Mouse (Mus musculus): ENCODE measurements around the gene Edem2. TPM values are rescaled to one million over a fixed set of nuclear protein-coding genes. Genes with fewer than 3 reads are reported as not detected.

Gene Edem2
- polyA plus RNA-seq, 1 experiment from 2014 or later = 52.3 TPM

GRCm38 (mm10) chr2:155683821-155684220, 45.5 kb downstream of the Edem2 start:
- H3K27ac ChIP-seq (ENCODE audit: low read length) = no peak overlapping the region
- no peak for ATAC-seq
- H3K9ac ChIP-seq (replicated peaks; ENCODE audit: low read depth, low read length) = no peak overlapping the region
- no peaks in the 10 kb centered on the region for H3K36me3 ChIP-seq (ENCODE audit: control insufficient read depth, insufficient read depth)
- no peaks in the 10 kb centered on the region for H3K27me3 ChIP-seq (replicated peaks; ENCODE audit: control insufficient read depth, insufficient read depth, low read length)
- H3K4me2 ChIP-seq (ENCODE audit: low read length) = no peak overlapping the region
- no peak overlapping the region for H3K4me3 ChIP-seq (replicated peaks; ENCODE audit: low read length)
- 94% methylated on average over 5 of the region's 5 CpGs for WGBS
- H3K4me1 ChIP-seq (replicated peaks; ENCODE audit: control insufficient read depth, insufficient read depth, low read length) = no peaks in the 10 kb centered on the region; the same call in 1 of the 2 replicates
- H3K9me3 ChIP-seq (ENCODE audit: control insufficient read depth, low read length) = no peaks in the 10 kb centered on the region

- Histone ChIP-seq H3K9me3 (ENCODE audit: control insufficient read depth, low read length) (no peaks in the 10 kb centered on the region), H3K36me3 (ENCODE audit: control insufficient read depth, insufficient read depth) (no peaks in the 10 kb centered on the region), H3K4me2 (ENCODE audit: low read length) (no peak overlapping the region), H3K4me3 (replicated peaks; ENCODE audit: low read length) (no peak overlapping the region), H3K4me1 (replicated peaks; ENCODE audit: control insufficient read depth, insufficient read depth, low read length) (no peaks in the 10 kb centered on the region), H3K9ac (replicated peaks; ENCODE audit: low read depth, low read length) (no peak overlapping the region), H3K27me3 (replicated peaks; ENCODE audit: control insufficient read depth, insufficient read depth, low read length) (no peaks in the 10 kb centered on the region), H3K27ac (ENCODE audit: low read length) (no peak overlapping the region)
- ATAC-seq = no peak
- WGBS = 73% methylated on average over 3 of the region's 3 CpGs
Measured at GRCm38 (mm10) chr2:155683137-155683536, 46.1 kb downstream of the Edem2 start.

- Histone ChIP-seq H3K4me3 (replicated peaks; ENCODE audit: low read length) (no peak overlapping the region), H3K36me3 (ENCODE audit: control insufficient read depth, insufficient read depth) (no peaks in the 10 kb centered on the region), H3K4me1 (replicated peaks; ENCODE audit: control insufficient read depth, insufficient read depth, low read length) (no peaks in the 10 kb centered on the region), H3K4me2 (ENCODE audit: low read length) (no peak overlapping the region), H3K27ac (ENCODE audit: low read length) (no peak overlapping the region), H3K27me3 (replicated peaks; ENCODE audit: control insufficient read depth, insufficient read depth, low read length) (no peaks in the 10 kb centered on the region), H3K9ac (replicated peaks; ENCODE audit: low read depth, low read length) (no peak overlapping the region), H3K9me3 (ENCODE audit: control insufficient read depth, low read length) (no peaks in the 10 kb centered on the region)
- no peak for ATAC-seq
- WGBS = 97% methylated on average over 2 of the region's 2 CpGs
Measured at GRCm38 (mm10) chr2:155681874-155682273, 47.4 kb downstream of the Edem2 start.

- Histone ChIP-seq H3K27ac (ENCODE audit: low read length) (no peak overlapping the region), H3K27me3 (replicated peaks; ENCODE audit: control insufficient read depth, insufficient read depth, low read length) (no peaks in the 10 kb centered on the region), H3K4me1 (replicated peaks; ENCODE audit: control insufficient read depth, insufficient read depth, low read length) (no peaks in the 10 kb centered on the region), H3K9ac (replicated peaks; ENCODE audit: low read depth, low read length) (no peak overlapping the region), H3K4me2 (ENCODE audit: low read length) (no peak overlapping the region), H3K9me3 (ENCODE audit: control insufficient read depth, low read length) (no peaks in the 10 kb centered on the region), H3K4me3 (replicated peaks; ENCODE audit: low read length) (no peak overlapping the region), H3K36me3 (ENCODE audit: control insufficient read depth, insufficient read depth) (no peaks in the 10 kb centered on the region)
- ATAC-seq = no peak
- WGBS = 82% methylated on average over 8 of the region's 8 CpGs
Measured at GRCm38 (mm10) chr2:155681194-155681593, 48.1 kb downstream of the Edem2 start.

GRCm38 (mm10) chr2:155680591-155680990, 48.7 kb downstream of the Edem2 start:
- H3K36me3 ChIP-seq (ENCODE audit: control insufficient read depth, insufficient read depth) = no peaks in the 10 kb centered on the region
- H3K4me3 ChIP-seq (replicated peaks; ENCODE audit: low read length) = no peak overlapping the region
- ATAC-seq = no peak
- H3K9ac ChIP-seq (replicated peaks; ENCODE audit: low read depth, low read length) = no peak overlapping the region
- no peaks in the 10 kb centered on the region for H3K4me1 ChIP-seq (replicated peaks; ENCODE audit: control insufficient read depth, insufficient read depth, low read length)
- 73% methylated on average over 5 of the region's 5 CpGs for WGBS
- no peak overlapping the region for H3K27ac ChIP-seq (ENCODE audit: low read length)
- H3K9me3 ChIP-seq (ENCODE audit: control insufficient read depth, low read length) = no peaks in the 10 kb centered on the region
- no peaks in the 10 kb centered on the region for H3K27me3 ChIP-seq (replicated peaks; ENCODE audit: control insufficient read depth, insufficient read depth, low read length)
- H3K4me2 ChIP-seq (ENCODE audit: low read length) = no peak overlapping the region

GRCm38 (mm10) chr2:155679586-155680110, 49.6 kb downstream of the Edem2 start:
- no peak for ATAC-seq

GRCm38 (mm10) chr2:155675118-155675517, 54.2 kb downstream of the Edem2 start:
- Histone ChIP-seq H3K4me3 (replicated peaks; ENCODE audit: low read length) (no peak overlapping the region), H3K27me3 (replicated peaks; ENCODE audit: control insufficient read depth, insufficient read depth, low read length) (no peaks in the 10 kb centered on the region), H3K36me3 (ENCODE audit: control insufficient read depth, insufficient read depth) (peaks cover 4% of the 10 kb centered on the region; the same call in 1 of the 2 replicates), H3K27ac (ENCODE audit: low read length) (no peak overlapping the region), H3K4me1 (replicated peaks; ENCODE audit: control insufficient read depth, insufficient read depth, low read length) (peaks cover 2% of the 10 kb centered on the region; the same call in 1 of the 2 replicates), H3K4me2 (ENCODE audit: low read length) (no peak overlapping the region), H3K9me3 (ENCODE audit: control insufficient read depth, low read length) (no peaks in the 10 kb centered on the region), H3K9ac (replicated peaks; ENCODE audit: low read depth, low read length) (no peak overlapping the region)
- ATAC-seq = no peak
- WGBS = 84% methylated on average over 4 of the region's 4 CpGs

More at GRCm38 (mm10) chr2:155679586-155680110, 49.6 kb downstream of the Edem2 start:
- WGBS = 90% methylated on average over 4 of the region's 4 CpGs
- no peaks in the 10 kb centered on the region for H3K36me3 ChIP-seq (ENCODE audit: control insufficient read depth, insufficient read depth)
- no peak overlapping the region for H3K27ac ChIP-seq (ENCODE audit: low read length)
- H3K9ac ChIP-seq (replicated peaks; ENCODE audit: low read depth, low read length) = no peak overlapping the region
- H3K4me2 ChIP-seq (ENCODE audit: low read length) = no peak overlapping the region
- no peaks in the 10 kb centered on the region for H3K9me3 ChIP-seq (ENCODE audit: control insufficient read depth, low read length)
- H3K4me1 ChIP-seq (replicated peaks; ENCODE audit: control insufficient read depth, insufficient read depth, low read length) = peaks cover 2% of the 10 kb centered on the region; the same call in 1 of the 2 replicates
- no peak overlapping the region for H3K4me3 ChIP-seq (replicated peaks; ENCODE audit: low read length)
- H3K27me3 ChIP-seq (replicated peaks; ENCODE audit: control insufficient read depth, insufficient read depth, low read length) = no peaks in the 10 kb centered on the region

- H3K9ac ChIP-seq (replicated peaks; ENCODE audit: low read depth, low read length) = no peak overlapping the region
- H3K36me3 ChIP-seq (ENCODE audit: control insufficient read depth, insufficient read depth) = peaks cover 4% of the 10 kb centered on the region; the same call in 1 of the 2 replicates
- 23% methylated on average over 2 of the region's 2 CpGs for WGBS
- no peak overlapping the region for H3K4me3 ChIP-seq (replicated peaks; ENCODE audit: low read length)
- H3K27ac ChIP-seq (ENCODE audit: low read length) = no peak overlapping the region
- H3K4me1 ChIP-seq (replicated peaks; ENCODE audit: control insufficient read depth, insufficient read depth, low read length) = peaks cover 2% of the 10 kb centered on the region; the same call in 1 of the 2 replicates
- H3K27me3 ChIP-seq (replicated peaks; ENCODE audit: control insufficient read depth, insufficient read depth, low read length) = no peaks in the 10 kb centered on the region
- no peak overlapping the region for H3K4me2 ChIP-seq (ENCODE audit: low read length)
- H3K9me3 ChIP-seq (ENCODE audit: control insufficient read depth, low read length) = no peaks in the 10 kb centered on the region
- no peak for ATAC-seq
Measured at GRCm38 (mm10) chr2:155673546-155673945, 55.7 kb downstream of the Edem2 start.

- no peak for ATAC-seq
- Histone ChIP-seq H3K9me3 (ENCODE audit: control insufficient read depth, low read length) (no peaks in the 10 kb centered on the region), H3K36me3 (ENCODE audit: control insufficient read depth, insufficient read depth) (peaks cover 9% of the 10 kb centered on the region), H3K4me1 (replicated peaks; ENCODE audit: control insufficient read depth, insufficient read depth, low read length) (peaks cover 2% of the 10 kb centered on the region; the same call in 1 of the 2 replicates), H3K27ac (ENCODE audit: low read length) (no peak overlapping the region), H3K4me2 (ENCODE audit: low read length) (no peak overlapping the region), H3K4me3 (replicated peaks; ENCODE audit: low read length) (no peak overlapping the region), H3K27me3 (replicated peaks; ENCODE audit: control insufficient read depth, insufficient read depth, low read length) (no peaks in the 10 kb centered on the region), H3K9ac (replicated peaks; ENCODE audit: low read depth, low read length) (no peak overlapping the region)
- 83% methylated on average over 4 of the region's 4 CpGs for WGBS
Measured at GRCm38 (mm10) chr2:155671236-155671635, 58.0 kb downstream of the Edem2 start.

- H3K27me3 ChIP-seq (replicated peaks; ENCODE audit: control insufficient read depth, insufficient read depth, low read length) = no peaks in the 10 kb centered on the region
- H3K9ac ChIP-seq (replicated peaks; ENCODE audit: low read depth, low read length) = no peak overlapping the region
- H3K4me1 ChIP-seq (replicated peaks; ENCODE audit: control insufficient read depth, insufficient read depth, low read length) = no peaks in the 10 kb centered on the region
- ATAC-seq = no peak
- H3K27ac ChIP-seq (ENCODE audit: low read length) = no peak overlapping the region
- H3K36me3 ChIP-seq (ENCODE audit: control insufficient read depth, insufficient read depth) = peaks cover 17% of the 10 kb centered on the region
- no peak overlapping the region for H3K4me3 ChIP-seq (replicated peaks; ENCODE audit: low read length)
- H3K9me3 ChIP-seq (ENCODE audit: control insufficient read depth, low read length) = no peaks in the 10 kb centered on the region
- no peak overlapping the region for H3K4me2 ChIP-seq (ENCODE audit: low read length)
- 77% methylated on average over 4 of the region's 4 CpGs for WGBS
Measured at GRCm38 (mm10) chr2:155668461-155668860, 60.8 kb downstream of the Edem2 start.
